Mouse (Mus musculus): ENCODE data around the gene Med12l. TPM values are rescaled to one million over a fixed set of nuclear protein-coding genes. Genes with fewer than 3 reads are reported as not detected.

The Med12l gene
- polyA plus RNA-seq, 1 experiment from 2014 or later, result 3.1 TPM

DNA sequence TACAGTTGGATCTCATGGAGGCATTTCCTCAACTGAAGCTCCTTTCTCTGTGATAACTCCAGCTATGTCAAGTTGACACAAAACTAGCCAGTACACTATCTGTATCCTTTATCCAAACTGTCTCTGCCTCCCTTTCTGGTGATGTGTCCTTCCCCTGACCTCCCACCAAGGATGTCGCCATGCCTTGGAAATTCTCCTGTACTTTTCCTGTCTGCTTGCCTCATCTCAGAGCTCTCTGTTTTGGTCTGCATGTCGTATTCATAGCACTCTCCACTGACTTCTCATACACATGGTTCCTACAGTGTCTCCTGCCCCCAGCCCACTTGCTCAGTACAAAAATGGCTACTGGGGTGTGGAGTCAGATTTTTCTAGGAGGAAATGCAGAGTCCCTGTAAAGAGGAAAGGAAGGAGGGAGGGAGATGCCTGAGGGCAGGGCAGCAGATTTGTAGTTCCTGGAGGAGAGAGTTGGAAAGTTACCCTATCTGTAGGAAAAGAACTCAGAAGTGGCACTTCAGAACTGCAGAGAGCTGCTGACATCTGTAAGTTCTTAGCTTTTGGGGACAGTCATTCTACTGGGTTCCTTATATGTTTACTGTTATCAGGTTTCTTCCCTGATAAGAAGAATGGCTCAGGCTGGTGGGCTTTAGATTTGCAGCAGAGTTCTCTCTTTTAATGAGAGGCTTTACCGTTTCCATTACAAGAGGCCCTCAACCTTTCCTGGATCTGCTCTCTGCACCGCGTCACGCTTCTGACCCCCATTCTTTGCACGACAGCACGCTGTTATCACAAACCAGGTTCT, 136.1 kb downstream of the Med12l start:
- H3K9ac ChIP-seq, result no peak overlapping the region
- no peak for ATAC-seq (ENCODE audit: insufficient number of reproducible peaks, low FRiP score, low TSS enrichment, low read depth)
- H3K4me3 ChIP-seq (replicated peaks), result no peak overlapping the region
- no peaks in the 10 kb centered on the region for H3K4me1 ChIP-seq
- H3K27me3 ChIP-seq, result no peaks in the 10 kb centered on the region
- WGBS, result 78% methylated on average over 8 of the region's 8 CpGs
- H3K27ac ChIP-seq (replicated peaks), result no peak overlapping the region
- no peak overlapping the region for H3K4me2 ChIP-seq (replicated peaks)
- no peaks in the 10 kb centered on the region for H3K36me3 ChIP-seq
- H3K9me3 ChIP-seq (replicated peaks), result no peaks in the 10 kb centered on the region

DNA sequence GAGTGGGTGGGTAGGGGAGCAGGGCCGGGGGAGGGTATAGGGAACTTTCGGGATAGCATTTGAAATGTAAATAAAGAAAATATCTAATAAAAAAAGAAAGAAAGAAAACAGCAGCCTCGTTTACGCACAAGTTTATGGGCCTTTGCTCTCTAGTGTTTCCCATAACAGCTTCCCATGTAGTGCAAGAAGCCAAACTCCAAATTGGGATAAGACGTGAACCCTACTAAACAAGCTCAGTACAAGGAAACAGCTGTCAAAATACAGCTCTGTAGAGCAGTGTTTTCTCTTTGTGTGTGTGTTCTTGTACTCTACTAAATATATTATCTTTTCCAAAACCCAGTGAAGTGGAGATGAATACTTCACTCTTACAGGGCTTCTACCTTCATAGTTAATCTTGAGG, 139.6 kb downstream of the Med12l start:
- no peaks in the 10 kb centered on the region for H3K9me3 ChIP-seq (replicated peaks)
- WGBS, result 57% methylated on average over 5 of the region's 5 CpGs

DNA sequence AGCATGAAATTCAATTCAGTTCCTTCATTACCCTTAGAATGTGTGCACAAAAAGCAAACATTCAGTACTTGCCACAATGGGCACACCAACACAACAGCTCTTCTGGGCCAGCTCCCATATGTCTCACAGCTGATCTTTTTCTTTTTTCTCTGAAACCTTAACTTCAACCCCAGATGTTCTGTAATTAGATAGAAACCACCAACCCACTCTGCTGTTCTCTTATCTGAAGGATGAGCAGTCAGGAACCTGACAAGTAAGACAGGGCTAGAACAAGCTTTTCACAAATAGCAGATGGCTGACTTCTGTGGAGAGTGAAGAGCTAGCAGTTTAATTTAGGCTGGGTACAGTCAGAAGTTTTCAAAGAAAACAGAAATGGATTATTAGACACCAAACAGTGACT, 144.0 kb downstream of the Med12l start:
- Histone ChIP-seq H3K27ac (replicated peaks) (no peak overlapping the region), H3K36me3 (no peaks in the 10 kb centered on the region), H3K9me3 (replicated peaks) (no peaks in the 10 kb centered on the region), H3K4me3 (replicated peaks) (no peak overlapping the region), H3K4me1 (no peaks in the 10 kb centered on the region), H3K9ac (no peak overlapping the region), H3K4me2 (replicated peaks) (no peak overlapping the region), H3K27me3 (no peaks in the 10 kb centered on the region)
- ATAC-seq (ENCODE audit: insufficient number of reproducible peaks, low FRiP score, low TSS enrichment, low read depth), result no peak

More for the DNA sequence above, 139.6 kb downstream of the Med12l start:
- Histone ChIP-seq H3K4me3 (replicated peaks) (no peak overlapping the region), H3K4me2 (replicated peaks) (no peak overlapping the region), H3K27ac (replicated peaks) (no peak overlapping the region), H3K9ac (no peak overlapping the region), H3K36me3 (no peaks in the 10 kb centered on the region), H3K4me1 (no peaks in the 10 kb centered on the region), H3K27me3 (no peaks in the 10 kb centered on the region)
- ATAC-seq (ENCODE audit: insufficient number of reproducible peaks, low FRiP score, low TSS enrichment, low read depth), result no peak

GRCm38 (mm10) chr3:59150624-59151023, 145.0 kb downstream of the Med12l start:
- Histone ChIP-seq H3K36me3 (no peaks in the 10 kb centered on the region), H3K4me3 (replicated peaks) (no peak overlapping the region), H3K27me3 (no peaks in the 10 kb centered on the region), H3K27ac (replicated peaks) (no peak overlapping the region), H3K9ac (no peak overlapping the region), H3K4me2 (replicated peaks) (no peak overlapping the region), H3K9me3 (replicated peaks) (no peaks in the 10 kb centered on the region), H3K4me1 (no peaks in the 10 kb centered on the region)
- WGBS, result 95% methylated on average over 2 of the region's 2 CpGs
- ATAC-seq (ENCODE audit: insufficient number of reproducible peaks, low FRiP score, low TSS enrichment, low read depth), result no peak

DNA sequence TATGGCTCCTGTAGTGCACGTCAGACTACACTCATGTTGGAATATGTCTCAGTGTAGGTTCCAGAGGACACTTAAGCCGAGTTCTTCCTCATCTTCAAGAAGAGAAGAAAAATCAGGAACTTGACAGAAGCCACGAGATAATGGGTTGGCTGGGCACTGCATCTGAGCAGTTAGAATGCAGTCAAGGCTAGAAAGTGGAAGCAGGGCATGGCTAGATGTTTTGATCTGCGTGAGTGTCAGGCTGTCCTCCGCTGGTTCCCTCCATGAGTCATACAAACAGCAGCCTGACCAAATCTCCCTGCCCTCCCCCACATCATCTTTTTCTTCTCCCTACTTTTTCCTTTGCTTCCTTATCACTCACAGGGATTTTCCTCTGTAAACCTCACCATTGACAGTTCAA, 147.8 kb downstream of the Med12l start, which contains the start of gene P2ry14:
P2ry14 (minus strand) TSS at position 195 of the 400 bp plus-strand sequence.
- WGBS, result 78% methylated on average over 5 of the region's 5 CpGs
- Histone ChIP-seq H3K27me3 (no peaks in the 10 kb centered on the region), H3K4me3 (replicated peaks) (no peak within 1 kb of the TSS), H3K27ac (replicated peaks) (no peak within 1 kb of the TSS), H3K4me1 (no peaks in the 10 kb centered on the region), H3K9me3 (replicated peaks) (no peaks in the 10 kb centered on the region), H3K9ac (no peak within 1 kb of the TSS), H3K4me2 (replicated peaks) (no peak within 1 kb of the TSS), H3K36me3 (no peaks in the 10 kb centered on the region)
- no peak for ATAC-seq (ENCODE audit: insufficient number of reproducible peaks, low FRiP score, low TSS enrichment, low read depth)

- no peak overlapping the region for H3K4me2 ChIP-seq (replicated peaks)
- H3K9me3 ChIP-seq (replicated peaks), result no peaks in the 10 kb centered on the region
- no peaks in the 10 kb centered on the region for H3K4me1 ChIP-seq
- H3K27ac ChIP-seq (replicated peaks), result no peak overlapping the region
- no peak overlapping the region for H3K9ac ChIP-seq
- H3K27me3 ChIP-seq, result no peaks in the 10 kb centered on the region
- 35% methylated on average over 2 of the region's 2 CpGs for WGBS
- no peak overlapping the region for H3K4me3 ChIP-seq (replicated peaks)
- no peaks in the 10 kb centered on the region for H3K36me3 ChIP-seq
- ATAC-seq (ENCODE audit: insufficient number of reproducible peaks, low FRiP score, low TSS enrichment, low read depth), result no peak
Measured at GRCm38 (mm10) chr3:59154888-59155287, 149.3 kb downstream of the Med12l start.

GRCm38 (mm10) chr3:59155404-59155803, 149.8 kb downstream of the Med12l start:
- ATAC-seq (ENCODE audit: insufficient number of reproducible peaks, low FRiP score, low TSS enrichment, low read depth), result no peak

DNA sequence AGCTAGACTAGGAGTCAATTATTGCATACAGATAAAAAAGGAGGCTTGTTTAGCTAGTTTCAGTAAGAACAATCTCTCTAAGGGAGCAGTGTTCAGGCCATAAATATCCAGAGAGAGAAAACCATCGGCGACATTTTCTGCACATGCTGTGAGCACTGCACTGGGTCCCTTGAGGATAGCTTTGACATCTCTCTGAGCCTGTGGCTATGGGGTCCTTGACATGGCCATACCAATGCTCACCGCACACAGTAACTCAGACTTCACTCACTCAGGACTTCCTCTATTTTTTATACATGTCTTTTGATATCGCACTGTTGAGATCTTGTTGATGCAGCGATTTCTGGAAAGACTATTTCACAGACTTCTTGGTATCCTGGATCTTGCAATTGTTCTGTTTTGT, 151.4 kb downstream of the Med12l start:
- ATAC-seq (ENCODE audit: insufficient number of reproducible peaks, low FRiP score, low TSS enrichment, low read depth), result no peak
- no peaks in the 10 kb centered on the region for H3K36me3 ChIP-seq
- H3K9ac ChIP-seq, result no peak overlapping the region
- H3K4me3 ChIP-seq (replicated peaks), result no peak overlapping the region
- H3K4me2 ChIP-seq (replicated peaks), result no peak overlapping the region
- H3K9me3 ChIP-seq (replicated peaks), result no peaks in the 10 kb centered on the region
- H3K4me1 ChIP-seq, result no peaks in the 10 kb centered on the region
- no peak overlapping the region for H3K27ac ChIP-seq (replicated peaks)
- H3K27me3 ChIP-seq, result no peaks in the 10 kb centered on the region
- WGBS, result 98% methylated on average over 5 of the region's 5 CpGs

More at GRCm38 (mm10) chr3:59155404-59155803, 149.8 kb downstream of the Med12l start:
- H3K4me2 ChIP-seq (replicated peaks), result no peak overlapping the region
- no peak overlapping the region for H3K27ac ChIP-seq (replicated peaks)
- 86% methylated on average over 6 of the region's 6 CpGs for WGBS
- no peaks in the 10 kb centered on the region for H3K27me3 ChIP-seq
- H3K36me3 ChIP-seq, result no peaks in the 10 kb centered on the region
- no peaks in the 10 kb centered on the region for H3K9me3 ChIP-seq (replicated peaks)
- H3K9ac ChIP-seq, result no peak overlapping the region
- H3K4me3 ChIP-seq (replicated peaks), result no peak overlapping the region
- no peaks in the 10 kb centered on the region for H3K4me1 ChIP-seq

GRCm38 (mm10) chr3:59160465-59160864, 154.8 kb downstream of the Med12l start:
- 80% methylated on average over 1 of the region's 1 CpGs for WGBS
- no peaks in the 10 kb centered on the region for H3K9me3 ChIP-seq (replicated peaks)
- no peaks in the 10 kb centered on the region for H3K36me3 ChIP-seq
- H3K27me3 ChIP-seq, result no peaks in the 10 kb centered on the region
- H3K27ac ChIP-seq (replicated peaks), result no peak overlapping the region
- no peaks in the 10 kb centered on the region for H3K4me1 ChIP-seq
- no peak overlapping the region for H3K4me2 ChIP-seq (replicated peaks)
- no peak overlapping the region for H3K9ac ChIP-seq
- no peak for ATAC-seq (ENCODE audit: insufficient number of reproducible peaks, low FRiP score, low TSS enrichment, low read depth)
- no peak overlapping the region for H3K4me3 ChIP-seq (replicated peaks)

- Histone ChIP-seq H3K4me1 (peaks cover 3% of the 10 kb centered on the region; the same call in 1 of the 2 replicates), H3K36me3 (no peaks in the 10 kb centered on the region), H3K4me3 (replicated peaks) (no peak overlapping the region), H3K9me3 (replicated peaks) (no peaks in the 10 kb centered on the region), H3K9ac (no peak overlapping the region), H3K27ac (replicated peaks) (no peak overlapping the region), H3K27me3 (no peaks in the 10 kb centered on the region), H3K4me2 (replicated peaks) (no peak overlapping the region)
- WGBS, result 55% methylated on average over 2 of the region's 2 CpGs
- no peak for ATAC-seq (ENCODE audit: insufficient number of reproducible peaks, low FRiP score, low TSS enrichment, low read depth)
Measured at GRCm38 (mm10) chr3:59167417-59168054, 161.9 kb downstream of the Med12l start.

DNA sequence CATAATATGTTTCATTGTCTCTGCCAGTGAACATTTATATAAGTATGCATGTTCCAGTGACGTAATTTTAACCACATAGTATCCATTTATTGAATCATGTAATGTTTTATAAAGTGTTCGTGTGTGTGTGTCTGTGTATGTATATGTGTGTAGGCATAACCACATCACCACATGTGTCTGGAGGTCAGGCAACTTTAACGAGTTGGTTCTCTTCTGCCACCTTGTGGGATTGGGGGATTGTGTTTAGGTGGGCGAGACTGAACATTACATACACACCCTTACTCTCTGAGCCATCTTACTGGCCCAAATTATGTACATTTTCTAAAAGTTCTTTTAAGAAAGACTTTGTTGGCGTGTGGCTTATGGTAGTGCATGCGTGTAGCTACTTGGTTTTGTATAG, 162.9 kb downstream of the Med12l start:
- Histone ChIP-seq H3K27me3 (no peaks in the 10 kb centered on the region), H3K4me2 (replicated peaks) (no peak overlapping the region), H3K9me3 (replicated peaks) (no peaks in the 10 kb centered on the region), H3K4me3 (replicated peaks) (no peak overlapping the region), H3K9ac (no peak overlapping the region), H3K27ac (replicated peaks) (no peak overlapping the region), H3K4me1 (peaks cover 3% of the 10 kb centered on the region; the same call in 1 of the 2 replicates), H3K36me3 (no peaks in the 10 kb centered on the region)
- no peak for ATAC-seq (ENCODE audit: insufficient number of reproducible peaks, low FRiP score, low TSS enrichment, low read depth)
- WGBS, result 91% methylated on average over 6 of the region's 6 CpGs
